Mouse (Mus musculus): ENCODE results near the gene Tspyl3.

DNA sequence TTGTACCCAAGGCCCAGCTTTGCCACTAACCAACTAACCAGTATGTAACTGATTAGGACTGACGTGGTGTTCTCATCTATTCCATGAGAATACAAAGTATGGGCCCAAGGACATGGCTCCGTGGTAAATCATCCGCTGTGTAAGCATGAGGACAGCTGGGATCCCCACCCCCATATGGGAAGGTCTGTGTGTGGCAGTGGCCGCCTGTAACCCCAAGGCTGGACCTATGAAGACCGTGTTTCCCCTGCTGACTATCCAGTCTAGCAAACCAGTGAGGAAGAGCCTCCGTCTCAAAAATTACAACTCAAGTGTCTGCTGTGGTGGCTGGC lies 49.6 kb upstream of the Tspyl3 start:
- TF ChIP-seq CTCF (IDR thresholded peaks at IDR 0.05; ENCODE audit: extremely low read depth, insufficient read depth, insufficient read length, insufficient replicate concordance) (no peak), POLR2A (IDR thresholded peaks at IDR 0.05; ENCODE audit: low read depth, low read length) (no peak)

Data from spleen, adult 2 months (tissue).